Mouse (Mus musculus): Measurements from ENCODE around the gene Skap1.

- no peak for TF ChIP-seq CTCF (IDR thresholded peaks at IDR 0.05; ENCODE audit: control insufficient read depth, insufficient read depth, low read length)
- TF ChIP-seq POLR2A (IDR thresholded peaks at IDR 0.05; ENCODE audit: borderline replicate concordance, control insufficient read depth, low read depth, low read length), result no peak
These were observed 227.9 kb downstream of the Skap1 start for GRCm38 (mm10) chr11:96692250-96692649.
